Mouse (Mus musculus) midbrain, embryonic 14.5 days (tissue): ENCODE data around the gene Alcam. TPM values are rescaled to one million over a fixed set of nuclear protein-coding genes. Genes with fewer than 3 reads are reported as not detected.

Source experiments
- ATAC-seq: fragments of 200-750 bp; cut with Nextera tagmentation; 2 replicates; pipeline ENCODE4 v1.8.0; 2017; ENCODE audit warnings: moderate number of reproducible peaks, moderate library complexity; ENCODE audit not compliant: low FRiP score, low TSS enrichment
- DNase-seq: peaks from one replicate; pipeline ENCODE4 v3.0.0-alpha.2; 2015
- H3K27ac ChIP-seq: fragments of 300-500 bp; sonication (generic); replicated peaks from 2 replicates; pipeline ENCODE4 v1.5.1; 2014; ENCODE audit warnings: mild to moderate bottlenecking, low read depth, low read length, moderate library complexity
- H3K27me3 ChIP-seq: fragments of 300-500 bp; sonication (generic); 2 replicates; pipeline ENCODE4 v1.6.1; 2014; ENCODE audit warnings: low read length, control low read depth, mixed read lengths; ENCODE audit not compliant: control insufficient read depth, insufficient read depth
- H3K36me3 ChIP-seq: fragments of 300-500 bp; sonication (generic); 2 replicates; pipeline ENCODE4 v1.6.1; 2014; ENCODE audit warnings: low read length, control low read depth; ENCODE audit not compliant: control insufficient read depth, insufficient read depth
- H3K4me1 ChIP-seq: fragments of 300-500 bp; sonication (generic); 2 replicates; pipeline ENCODE4 v1.6.1; 2014; ENCODE audit warnings: mild to moderate bottlenecking, antibody characterized with exemption, low read length, control low read depth; ENCODE audit not compliant: control insufficient read depth, insufficient read depth
- H3K4me2 ChIP-seq: fragments of 300-500 bp; sonication (generic); 2 replicates; pipeline ENCODE4 v1.6.1; 2014; ENCODE audit warnings: mild to moderate bottlenecking, low read length, moderate library complexity
- H3K4me3 ChIP-seq: fragments of 300-500 bp; sonication (generic); replicated peaks from 2 replicates; pipeline ENCODE4 v1.5.1; 2014; ENCODE audit warnings: low read depth, low read length
- H3K9ac ChIP-seq: fragments of 300-500 bp; sonication (generic); replicated peaks from 2 replicates; pipeline ENCODE4 v1.6.1; 2014; ENCODE audit warnings: mild to moderate bottlenecking, low read length, moderate library complexity
- H3K9me3 ChIP-seq: fragments of 300-500 bp; sonication (generic); 2 replicates; pipeline ENCODE4 v1.6.1; 2016; ENCODE audit warnings: low read length, control low read depth, mixed read lengths; ENCODE audit not compliant: control insufficient read depth
- WGBS: fragments of 180-500 bp; shearing (Covaris S2); extraction: QIAGEN DNeasy Blood & Tissue Kit; methylation state at CpG from one replicate; pipeline ENCODE4 v1.1.7; 2014; 5-methylcytosine and 5-hydroxymethylcytosine counted together
- polyA plus RNA-seq: library from polyadenylated mRNA; unstranded; fragments of >200 nt; fragmentation: Nextera tagmentation; extraction: Ambion mirVana; gene quantifications from 2 replicates; pipeline ENCODE4 v1.2.1, GENCODE M21; 2014

Gene Alcam
- polyA plus RNA-seq, 1 experiment from 2014 or later, result 46.0 TPM

GRCm38 (mm10) chr16:52468426-52468825, 14.6 kb upstream of the Alcam start:
- Histone ChIP-seq H3K4me2 (no peak overlapping the region), H3K4me3 (no peak overlapping the region), H3K9me3 (no peaks in the 10 kb centered on the region), H3K27me3 (no peaks in the 10 kb centered on the region), H3K9ac (no peak overlapping the region), H3K27ac (no peak overlapping the region), H3K4me1 (no peaks in the 10 kb centered on the region), H3K36me3 (no peaks in the 10 kb centered on the region)
- DNase-seq, result no peak
- no peak for ATAC-seq

GRCm38 (mm10) chr16:52466770-52467169, 12.9 kb upstream of the Alcam start:
- Histone ChIP-seq H3K36me3 (no peaks in the 10 kb centered on the region), H3K27ac (no peak overlapping the region), H3K4me1 (no peaks in the 10 kb centered on the region), H3K27me3 (no peaks in the 10 kb centered on the region), H3K4me3 (no peak overlapping the region), H3K9ac (no peak overlapping the region), H3K4me2 (no peak overlapping the region), H3K9me3 (no peaks in the 10 kb centered on the region)
- DNase-seq (no peak), ATAC-seq (no peak)
- 85% methylated on average over 6 of the region's 6 CpGs for WGBS

- Histone ChIP-seq H3K9ac (no peak overlapping the region), H3K36me3 (no peaks in the 10 kb centered on the region), H3K4me3 (no peak overlapping the region), H3K27me3 (no peaks in the 10 kb centered on the region), H3K9me3 (no peaks in the 10 kb centered on the region), H3K4me2 (no peak overlapping the region), H3K4me1 (no peaks in the 10 kb centered on the region), H3K27ac (no peak overlapping the region)
- DNase-seq (no peak), ATAC-seq (no peak)
- 100% methylated on average over 1 of the region's 1 CpGs for WGBS
Measured at GRCm38 (mm10) chr16:52464597-52464996, 10.7 kb upstream of the Alcam start.

GRCm38 (mm10) chr16:52452862-52453715, 785 bp downstream of the Alcam start:
- no peaks in the 10 kb centered on the region for H3K9me3 ChIP-seq
- no peaks in the 10 kb centered on the region for H3K27me3 ChIP-seq
- H3K36me3 ChIP-seq, result no peaks in the 10 kb centered on the region
- peaks cover 23% of the 10 kb centered on the region for H3K4me1 ChIP-seq
- H3K4me3 ChIP-seq, result peak overlapping the region; percentile 55
- peak; percentile 97 for ATAC-seq
- WGBS, result under 1% methylated on average over 50 of the region's 55 CpGs
- peak overlapping the region; percentile 69 for H3K4me2 ChIP-seq
- H3K9ac ChIP-seq, result peak overlapping the region; percentile 52
- peak overlapping the region; percentile 61 for H3K27ac ChIP-seq
- peak; percentile 97 for DNase-seq

GRCm38 (mm10) chr16:52452477-52452831, 1.4 kb downstream of the Alcam start:
- peak; percentile 16 for ATAC-seq
- WGBS, result under 1% methylated on average over 26 of the region's 26 CpGs
- H3K4me2 ChIP-seq, result peak overlapping the region; percentile 69

GRCm38 (mm10) chr16:52451786-52452476, 1.9 kb downstream of the Alcam start:
- WGBS, result 1% methylated on average over 23 of the region's 23 CpGs
- Histone ChIP-seq H3K9me3 (no peaks in the 10 kb centered on the region), H3K27ac (no peak overlapping the region), H3K4me3 (peak overlapping the region; percentile 55), H3K4me1 (peaks cover 23% of the 10 kb centered on the region), H3K36me3 (no peaks in the 10 kb centered on the region), H3K27me3 (no peaks in the 10 kb centered on the region), H3K4me2 (peak overlapping the region; percentile 69), H3K9ac (peak overlapping the region; percentile 52)
- peak; percentile 43 for DNase-seq
- ATAC-seq, result no peak

More at GRCm38 (mm10) chr16:52452477-52452831, 1.4 kb downstream of the Alcam start:
- Histone ChIP-seq H3K36me3 (no peaks in the 10 kb centered on the region), H3K9me3 (no peaks in the 10 kb centered on the region), H3K27me3 (no peaks in the 10 kb centered on the region), H3K9ac (peak overlapping the region; percentile 52), H3K4me3 (peak overlapping the region; percentile 55), H3K27ac (peak overlapping the region; percentile 61; the same call in 1 of the 2 replicates), H3K4me1 (peaks cover 23% of the 10 kb centered on the region)
- DNase-seq, result peak; percentile 55

- peak overlapping the region; percentile 55 for H3K4me3 ChIP-seq
- H3K4me1 ChIP-seq, result peaks cover 23% of the 10 kb centered on the region
- H3K9ac ChIP-seq, result peak overlapping the region; percentile 52
- no peaks in the 10 kb centered on the region for H3K27me3 ChIP-seq
- DNase-seq (peak; percentile 70), ATAC-seq (no peak)
- H3K9me3 ChIP-seq, result no peaks in the 10 kb centered on the region
- no peaks in the 10 kb centered on the region for H3K36me3 ChIP-seq
- no peak overlapping the region for H3K27ac ChIP-seq
- H3K4me2 ChIP-seq, result peak overlapping the region; percentile 69
- WGBS, result under 1% methylated on average over 15 of the region's 15 CpGs
Measured at GRCm38 (mm10) chr16:52451101-52451785, 2.6 kb downstream of the Alcam start.

- peak overlapping the region; percentile 32 for H3K27ac ChIP-seq
- peak overlapping the region; percentile 69 for H3K4me2 ChIP-seq
- peak overlapping the region; percentile 55 for H3K4me3 ChIP-seq
- ATAC-seq (no peak), DNase-seq (peak; percentile 68)
- H3K27me3 ChIP-seq, result no peaks in the 10 kb centered on the region
- under 1% methylated on average over 28 of the region's 28 CpGs for WGBS
- H3K9ac ChIP-seq, result peak overlapping the region; percentile 52
- H3K9me3 ChIP-seq, result no peaks in the 10 kb centered on the region
- H3K4me1 ChIP-seq, result peaks cover 23% of the 10 kb centered on the region
- no peaks in the 10 kb centered on the region for H3K36me3 ChIP-seq
Measured at GRCm38 (mm10) chr16:52450245-52451100, 3.4 kb downstream of the Alcam start.
